Mouse (Mus musculus) layer of hippocampus, adult 9-10 months (tissue): ENCODE data around the gene Hpgd.
"Not testable (repeated sequence)": the region's sequence is repeated elsewhere in the genome, so short reads cannot be mapped to it uniquely, and the experiment has no call there.

Experiments
- DNase-seq: peaks from one replicate; pipeline ENCODE4 v3.0.0; 2022; ENCODE audit warnings: low spot score

Hpgd gene

DNA sequence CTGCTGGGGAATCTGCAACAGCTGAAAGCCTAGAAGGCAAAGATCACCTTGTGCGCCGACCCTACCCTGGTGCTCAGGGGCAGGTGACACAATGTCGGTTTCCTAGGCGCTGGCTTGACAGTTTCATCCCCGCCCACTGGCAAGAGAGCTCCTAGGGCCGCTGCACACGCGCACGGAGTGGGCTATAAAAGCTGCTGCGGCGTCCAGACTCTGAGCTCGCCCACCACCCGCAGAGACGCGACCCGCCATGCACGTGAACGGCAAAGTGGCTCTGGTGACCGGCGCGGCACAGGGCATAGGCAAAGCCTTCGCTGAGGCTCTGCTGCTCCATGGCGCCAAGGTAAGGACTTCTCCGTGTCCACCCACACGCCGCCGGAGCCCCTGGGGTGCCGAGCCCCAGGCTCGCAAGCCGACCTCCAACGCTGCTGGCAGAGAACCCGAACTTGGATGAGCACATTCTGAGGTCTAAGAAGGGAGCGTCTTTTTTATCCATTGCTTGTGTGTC, at the start of gene Hpgd:
TSS of gene Hpgd (plus strand) at position 213 of the 505 bp plus-strand sequence.
- no peak for DNase-seq

GRCm38 (mm10) chr8:56251728-56252127, 42.7 kb upstream of the Hpgd start:
- DNase-seq, result not testable (repeated sequence)

- no peak for DNase-seq
Measured at GRCm38 (mm10) chr8:56252314-56252713, 42.1 kb upstream of the Hpgd start.

DNA sequence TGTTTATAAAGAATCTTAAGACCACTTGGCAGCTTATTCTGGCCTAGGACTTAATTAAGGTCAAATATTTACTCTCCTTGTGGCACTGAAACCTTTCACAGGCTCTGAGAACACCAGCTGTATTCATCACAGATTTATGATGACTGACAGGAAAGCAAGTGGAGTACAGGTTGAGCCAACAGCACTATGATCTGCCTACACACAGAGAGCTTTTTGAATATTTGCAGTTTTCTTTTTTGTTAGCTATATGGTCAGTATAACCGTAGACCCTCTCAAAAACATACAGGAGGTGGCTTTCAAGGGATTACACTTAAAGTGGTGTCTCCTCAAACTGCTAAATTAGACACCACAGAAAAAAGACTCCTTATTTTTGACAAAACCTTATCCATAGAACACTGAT, 33.2 kb upstream of the Hpgd start:
- no peak for DNase-seq

DNA sequence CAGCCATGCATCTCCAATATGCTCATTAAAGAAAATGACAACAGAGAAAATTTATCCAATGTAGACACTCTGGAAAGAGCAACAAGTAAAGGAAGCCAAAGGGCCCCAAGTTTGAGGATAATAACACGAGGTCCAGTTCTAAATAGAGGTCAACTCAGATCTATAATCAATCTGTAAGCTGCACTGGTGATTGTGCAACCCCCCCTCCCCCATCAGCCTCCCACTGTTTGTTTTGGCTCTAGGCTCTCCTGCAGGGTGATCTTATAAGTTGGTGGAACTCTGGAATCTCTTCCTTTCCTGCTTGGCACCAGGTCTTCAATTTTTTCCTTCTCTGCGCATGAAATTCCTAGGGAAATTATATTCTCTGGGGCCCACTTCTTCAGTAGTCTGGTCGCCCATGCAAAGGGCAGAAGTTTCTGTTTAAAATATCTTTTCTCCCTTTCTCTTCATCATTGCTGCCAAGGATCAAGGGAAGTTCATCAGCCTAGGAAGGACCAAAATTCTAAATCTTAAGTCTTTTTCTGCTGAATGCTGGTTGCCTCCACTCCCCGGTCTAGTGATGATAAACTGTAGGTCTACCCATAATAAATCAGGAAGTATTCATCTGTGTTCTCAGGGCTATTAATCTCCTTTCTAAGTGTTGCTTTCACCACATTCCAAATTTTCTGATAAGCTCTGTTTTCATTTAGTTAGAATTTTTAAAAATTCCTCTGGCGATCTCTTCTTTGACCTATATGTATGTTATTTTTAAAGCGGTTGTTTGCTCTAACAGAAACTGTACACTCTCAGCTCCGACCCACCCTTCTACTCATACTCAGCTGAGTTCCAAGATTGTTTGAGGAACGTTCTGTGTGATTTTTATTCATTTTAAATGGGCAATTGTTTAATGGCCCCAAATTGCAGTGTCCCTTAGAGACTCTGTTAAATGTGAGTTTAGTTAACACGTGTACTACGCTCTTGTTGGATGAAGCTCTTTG, 24.4 kb upstream of the Hpgd start:
- no peak for DNase-seq

- no peak for DNase-seq
Measured at GRCm38 (mm10) chr8:56272934-56273333, 21.5 kb upstream of the Hpgd start.

DNA sequence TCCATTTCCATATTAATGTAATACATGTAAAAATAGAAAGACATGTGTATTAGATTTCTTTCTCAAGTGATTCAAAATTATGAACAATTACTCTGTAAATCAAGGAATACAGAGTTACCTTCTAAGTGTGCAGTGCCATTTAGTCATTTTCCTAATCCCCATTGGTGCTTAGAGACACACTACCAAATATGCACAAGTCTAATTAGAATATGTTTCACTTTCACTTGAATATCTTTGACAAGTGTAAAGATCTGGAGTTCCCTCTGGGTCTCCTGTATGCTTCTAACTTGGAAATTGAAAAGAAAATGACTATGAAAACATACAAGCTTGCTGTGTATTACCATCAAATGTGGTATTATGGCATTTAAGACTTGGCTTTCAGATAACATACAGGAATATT, 19.1 kb upstream of the Hpgd start:
- no peak for DNase-seq

- no peak for DNase-seq
Measured at GRCm38 (mm10) chr8:56277810-56278528, 16.4 kb upstream of the Hpgd start.

- no peak for DNase-seq
Measured at GRCm38 (mm10) chr8:56278545-56279063, 15.8 kb upstream of the Hpgd start.

DNA sequence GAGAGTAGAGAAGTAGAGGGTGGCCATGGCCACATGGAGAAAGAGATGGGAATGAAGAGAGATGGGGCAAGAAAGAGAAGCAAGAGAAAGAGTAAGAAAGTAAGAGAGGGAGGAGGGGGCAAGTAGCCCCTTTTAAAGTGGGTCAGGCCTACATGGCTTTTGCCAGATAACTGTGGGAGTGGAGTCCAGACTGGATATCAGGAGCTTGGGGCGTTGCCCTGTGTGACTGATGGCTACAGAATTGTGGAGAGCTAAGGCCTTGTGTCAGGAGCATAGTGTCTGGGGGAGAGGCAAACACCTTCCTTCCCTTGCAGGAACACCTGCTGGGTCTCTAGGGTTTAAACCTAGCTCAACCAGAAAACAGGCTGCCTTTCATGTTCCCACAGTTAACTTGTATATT, 10.4 kb upstream of the Hpgd start:
- DNase-seq, result no peak

DNA sequence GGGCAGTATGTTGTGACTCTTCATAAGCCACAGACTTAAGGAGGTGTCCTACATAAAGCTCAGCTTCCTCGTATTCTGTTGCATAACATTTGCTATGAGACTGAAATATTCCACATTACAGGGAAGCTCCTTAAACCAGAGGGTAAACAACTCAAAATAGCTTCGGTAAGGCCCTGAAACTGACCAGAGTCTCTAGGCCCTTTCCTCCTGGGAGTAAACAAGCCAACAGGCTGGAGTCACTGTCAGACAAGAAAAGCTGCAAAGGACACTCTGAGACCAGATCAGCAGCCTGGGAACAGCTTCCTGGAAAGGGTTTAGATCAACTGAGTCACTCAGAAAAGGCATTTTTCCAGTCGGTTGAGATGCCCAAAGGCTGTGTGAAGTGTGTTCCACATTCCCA, 9.4 kb upstream of the Hpgd start:
- no peak for DNase-seq

DNA sequence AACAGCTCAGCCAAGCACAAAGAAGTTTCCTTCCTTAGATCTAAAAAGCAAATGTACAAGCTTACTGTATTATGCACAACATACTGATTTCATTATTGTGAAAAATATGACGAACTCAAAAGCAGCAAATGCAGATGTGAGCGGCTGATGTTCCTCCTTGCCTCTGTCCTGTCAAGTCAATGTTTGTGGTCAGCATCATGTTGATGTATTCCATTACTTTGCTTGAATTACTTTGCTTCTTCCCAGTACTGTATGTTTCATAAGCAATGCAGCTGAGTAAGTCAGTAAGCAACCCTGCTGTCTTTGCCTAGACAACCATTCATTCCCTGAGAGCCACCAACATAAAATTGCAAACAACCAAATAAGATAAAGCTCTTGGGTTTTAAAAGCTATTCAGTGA, 7.7 kb upstream of the Hpgd start:
- DNase-seq, result no peak

GRCm38 (mm10) chr8:56287370-56288072, 6.9 kb upstream of the Hpgd start:
- DNase-seq, result no peak

DNA sequence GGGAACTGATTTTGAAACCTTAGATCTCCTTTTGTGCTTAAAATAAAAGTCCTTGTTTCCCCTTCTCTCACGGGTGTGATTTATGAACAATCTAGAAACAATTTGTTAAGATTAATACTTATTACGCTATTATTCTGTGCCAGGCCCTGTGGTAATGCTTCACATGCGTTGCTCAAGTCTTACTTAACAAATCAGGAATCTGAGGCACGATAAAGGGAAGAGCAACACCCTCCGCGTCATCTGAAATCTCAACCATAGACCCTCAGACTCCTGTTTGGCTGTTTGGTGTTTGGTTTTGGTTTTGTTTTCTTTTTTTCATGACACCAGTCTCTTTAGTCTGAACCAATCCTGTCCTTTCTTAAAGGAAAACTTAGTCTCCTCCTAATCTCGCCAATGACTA, 2.1 kb upstream of the Hpgd start:
- no peak for DNase-seq

- DNase-seq, result no peak
Measured at GRCm38 (mm10) chr8:56293480-56293879, 905 bp upstream of the Hpgd start.

DNA sequence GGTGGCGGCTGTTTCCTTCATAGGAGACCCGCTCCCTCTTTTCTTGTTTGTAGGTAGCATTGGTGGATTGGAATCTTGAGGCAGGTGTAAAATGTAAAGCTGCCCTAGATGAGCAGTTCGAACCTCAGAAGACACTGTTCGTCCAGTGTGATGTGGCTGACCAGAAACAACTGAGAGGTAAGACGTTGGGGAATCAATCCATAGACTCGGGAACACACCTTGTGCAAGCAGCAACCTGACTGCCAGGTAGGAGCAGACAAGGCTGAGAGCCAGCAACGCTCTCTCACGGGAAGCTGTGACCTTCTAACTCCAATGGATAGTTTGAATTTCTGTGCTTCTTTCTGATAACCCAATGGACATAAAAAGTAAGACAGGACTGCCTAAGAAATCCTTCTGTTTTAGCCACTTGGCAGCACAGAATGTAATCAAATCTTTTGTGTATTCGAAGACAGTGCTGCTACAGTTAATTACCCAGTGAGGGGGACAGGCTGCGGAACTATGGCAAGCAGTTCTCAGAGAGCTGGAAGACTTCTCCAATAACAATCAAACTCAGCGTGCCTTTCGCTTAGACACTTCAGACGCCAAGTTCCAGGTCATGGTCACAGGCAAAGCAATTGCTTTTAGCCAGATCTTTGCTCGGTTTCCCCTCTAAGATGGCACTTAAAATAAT, 636 bp downstream of the Hpgd start:
- DNase-seq, result no peak

- no peak for DNase-seq
Measured at GRCm38 (mm10) chr8:56299421-56299820, 5.0 kb downstream of the Hpgd start.

- DNase-seq, result not testable (repeated sequence)
Measured at GRCm38 (mm10) chr8:56301303-56301702, 6.9 kb downstream of the Hpgd start.

DNA sequence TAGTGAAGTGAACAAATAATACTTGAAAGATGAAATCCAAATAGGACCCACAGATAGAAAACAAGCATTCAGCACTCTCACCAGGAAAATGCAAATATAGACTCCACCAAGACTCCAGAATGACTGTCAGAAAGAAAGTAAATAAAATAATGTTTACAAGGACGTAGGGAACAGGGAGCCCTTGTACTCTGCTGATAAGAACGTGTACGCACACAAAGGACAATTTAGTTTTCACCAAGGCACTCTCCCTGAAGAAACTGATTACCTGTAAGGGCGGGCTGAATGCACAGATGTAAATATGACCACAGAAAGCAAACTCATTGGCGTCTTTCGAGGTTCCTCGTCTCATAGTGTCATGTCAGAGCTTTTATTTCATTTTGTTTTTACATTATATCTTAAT, 10.2 kb downstream of the Hpgd start:
- DNase-seq, result no peak

DNA sequence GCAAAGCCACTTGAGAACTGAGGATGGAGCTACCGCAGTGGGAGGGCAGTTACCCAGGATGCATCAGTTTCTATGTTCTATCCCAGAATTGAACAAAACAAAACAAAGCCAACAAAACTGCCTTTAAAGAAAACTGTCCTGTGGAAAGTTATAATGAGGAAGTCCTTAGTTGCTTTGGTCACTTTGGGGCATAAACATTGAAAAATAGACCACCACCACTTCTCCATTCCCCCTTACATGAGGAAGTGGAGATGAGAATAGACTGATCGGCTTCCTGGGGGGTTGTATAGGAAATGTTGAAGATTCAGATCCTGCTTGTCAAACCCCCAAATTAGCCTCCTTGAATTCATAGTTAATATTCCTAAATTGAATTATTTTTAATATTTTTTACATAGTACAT, 19.2 kb downstream of the Hpgd start:
- no peak for DNase-seq

DNA sequence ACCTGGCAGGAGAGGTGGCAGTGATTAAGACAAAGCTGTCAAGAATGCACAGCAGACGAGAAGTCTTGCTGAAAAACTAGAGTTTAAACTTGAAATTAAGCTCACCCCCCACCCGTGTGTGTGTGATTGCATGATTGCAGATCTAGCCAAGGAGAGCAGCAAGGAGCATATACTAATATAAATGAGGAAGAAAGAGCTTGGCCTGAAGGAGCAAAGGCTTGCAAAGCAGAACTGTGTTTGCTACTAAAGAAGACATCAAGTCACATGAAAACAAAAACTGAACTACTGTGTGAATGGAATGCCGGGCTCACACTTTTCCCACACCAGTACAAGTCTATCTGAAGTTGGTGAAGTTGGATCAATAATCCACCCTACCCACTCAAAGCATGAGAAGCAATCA, 20.8 kb downstream of the Hpgd start:
- no peak for DNase-seq

DNA sequence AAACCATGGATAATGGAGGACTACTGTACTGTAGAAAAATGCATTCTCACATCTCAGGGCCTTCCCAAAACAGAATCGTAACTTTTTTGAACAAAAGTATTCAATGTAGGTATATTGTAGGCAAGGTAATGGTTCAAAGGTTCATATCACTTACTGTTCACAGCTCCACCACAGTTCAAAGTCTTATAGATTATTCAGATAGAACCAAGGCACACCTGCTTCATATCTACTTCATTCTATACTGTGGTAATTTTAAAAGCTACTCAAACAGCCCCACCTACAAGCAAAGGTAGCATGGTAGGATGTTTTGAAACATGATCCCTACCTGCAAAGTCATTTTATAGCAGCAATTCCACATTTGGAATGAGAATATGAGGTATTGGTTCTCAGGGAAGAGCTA, 28.9 kb downstream of the Hpgd start:
- no peak for DNase-seq
